Mouse (Mus musculus) CH12F3 (cell line): Measurements from ENCODE around the gene 2700049A03Rik.

Experiments used
- in situ Hi-C: fragments of 300-500 bp; cut with MboI; formaldehyde crosslinking; loops from 2 replicates; pipeline ENCODE4 v1.14.3; 2020; ENCODE audit warnings: low sequenced_read_pairs

Gene 2700049A03Rik

DNA sequence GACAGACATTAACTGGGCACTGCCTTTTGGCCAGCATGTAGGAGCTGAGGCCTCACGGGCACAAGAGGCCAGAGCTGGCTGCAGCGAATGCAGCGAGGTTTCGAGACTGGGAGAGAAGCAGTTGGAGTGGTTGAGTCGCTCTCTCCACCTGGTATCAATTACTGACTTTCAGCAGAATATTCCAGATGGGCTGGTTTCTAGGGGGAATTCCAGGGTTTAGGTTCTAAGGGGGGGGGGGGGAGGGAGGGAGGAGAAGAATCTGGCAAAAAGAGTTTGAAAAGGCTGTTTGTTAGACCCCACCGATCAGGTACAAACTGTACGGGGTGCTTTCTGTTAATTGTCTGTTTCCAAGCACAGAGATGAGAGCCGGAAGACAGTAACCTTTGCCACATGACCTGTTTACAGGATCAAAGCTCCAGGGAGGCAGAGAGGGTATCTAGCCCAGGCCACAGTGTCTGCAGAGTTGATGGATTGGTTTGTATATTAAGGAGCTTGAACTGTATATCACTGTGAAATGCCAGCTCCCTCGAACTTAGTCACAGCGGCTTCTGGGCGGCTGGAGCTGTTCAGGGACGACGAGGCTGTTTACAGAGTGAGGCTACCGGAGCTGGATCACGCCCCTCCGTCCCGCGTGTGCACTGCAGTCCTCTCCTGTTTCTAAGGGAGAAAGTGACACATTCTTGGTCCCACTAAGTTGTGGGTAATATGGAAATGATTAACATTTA lies 121.7 kb downstream of the 2700049A03Rik start:
- in situ Hi-C loops = no loop called here

DNA sequence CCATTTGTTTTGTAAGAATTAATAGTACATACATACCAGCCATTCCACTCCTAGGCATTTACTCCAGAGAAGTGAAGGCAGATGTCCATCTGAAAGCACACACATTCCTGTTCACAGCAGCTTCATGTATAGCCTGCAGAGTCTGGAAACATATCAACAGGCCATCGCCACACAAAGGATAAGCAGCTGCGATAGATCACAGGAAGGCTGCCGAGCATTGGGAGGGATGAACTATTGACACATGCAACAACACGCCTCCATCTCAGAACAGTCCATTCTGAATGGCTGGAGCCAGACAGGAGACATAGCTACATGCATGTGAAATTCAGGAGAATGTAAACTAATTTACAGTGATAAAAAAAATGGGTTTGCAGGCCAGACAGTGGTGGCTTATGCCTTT lies 127.6 kb downstream of the 2700049A03Rik start:
- in situ Hi-C loops = no loop called here

DNA sequence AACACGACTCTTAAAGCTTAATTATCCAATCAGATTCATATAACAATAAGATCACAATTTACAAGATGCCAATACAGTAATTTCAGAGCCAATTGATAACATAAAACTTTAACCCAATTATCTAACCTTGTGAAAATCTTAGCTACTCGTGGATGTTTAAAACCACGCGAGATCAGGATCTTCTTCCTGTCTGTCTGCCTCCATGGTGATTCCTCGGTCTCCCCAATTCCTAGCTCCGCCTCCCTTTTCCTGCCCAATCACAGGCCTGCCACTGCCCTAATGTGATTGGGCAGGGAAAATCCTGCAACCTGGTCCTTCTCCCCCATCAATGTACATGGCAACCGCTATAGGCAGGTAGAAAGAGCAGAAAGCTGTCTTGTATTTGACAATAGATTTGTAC lies 132.7 kb downstream of the 2700049A03Rik start:
- in situ Hi-C loops = no loop called here

GRCm38 (mm10) chr12:71271131-71271530 lies 134.5 kb downstream of the 2700049A03Rik start:
- in situ Hi-C loops = no loop called here

DNA sequence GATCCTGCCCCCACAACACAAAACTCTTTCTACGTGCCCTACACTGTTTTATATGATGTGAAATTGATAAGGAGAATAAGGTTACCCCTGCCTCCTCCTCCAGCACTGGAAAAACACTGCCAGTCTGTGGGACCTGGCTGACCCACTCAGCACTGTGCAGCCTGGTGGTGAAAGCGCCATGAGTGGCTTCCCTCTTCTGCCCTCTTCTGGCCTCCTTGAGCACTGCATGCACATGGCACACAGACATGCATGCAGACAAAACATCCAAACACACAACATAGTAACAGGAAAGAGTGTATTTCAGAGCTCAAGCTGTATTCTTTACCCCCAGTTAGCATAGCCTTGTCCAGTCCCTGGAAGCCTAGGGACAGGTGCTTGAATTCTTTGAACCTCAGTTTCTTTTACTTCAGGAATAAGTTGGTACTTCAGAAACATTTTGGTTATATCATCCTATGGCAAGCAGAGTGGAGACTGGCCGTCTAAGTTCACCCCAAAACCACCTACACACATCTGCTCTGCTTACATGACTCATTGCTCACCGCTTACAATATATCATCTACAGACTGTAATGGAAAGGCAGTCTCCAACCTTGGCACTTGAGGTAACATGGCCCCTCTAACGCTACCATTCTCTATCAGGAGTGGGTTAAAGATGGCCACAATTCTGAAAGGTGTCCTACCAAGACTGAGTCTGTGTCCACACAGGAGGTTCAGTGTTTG lies 138.0 kb downstream of the 2700049A03Rik start:
- in situ Hi-C loops = no loop called here

- in situ Hi-C loops = no loop called here
Observed at GRCm38 (mm10) chr12:71275906-71276595, 139.4 kb downstream of the 2700049A03Rik start.

- in situ Hi-C loops = no loop called here
Observed at GRCm38 (mm10) chr12:71279521-71280262, 143.0 kb downstream of the 2700049A03Rik start.

GRCm38 (mm10) chr12:71281201-71281768 lies 144.6 kb downstream of the 2700049A03Rik start:
- in situ Hi-C loops = no loop called here

- in situ Hi-C loops = no loop called here
Observed at GRCm38 (mm10) chr12:71285399-71285798, 148.8 kb downstream of the 2700049A03Rik start.

GRCm38 (mm10) chr12:71290460-71290859 lies 153.8 kb downstream of the 2700049A03Rik start:
- in situ Hi-C loops = no loop called here
